In genomic region chr1:72951365-72951764, GRCm38 (mm10) we compare ENCODE assay signal across 16 mouse cellular contexts.
DNase-seq lines count a peak whose midpoint lies in the region; ATAC-seq and TF ChIP-seq lines count a peak whose summit lies in the region.
"Had no signal": no experiment of that assay in that cellular context is flagged by ENCODE, and none has a peak within 500 bp of the region (broad histone marks: within the 10 kb centered on the region; RNA-seq: fewer than 3 reads in every experiment).

No protein-coding gene starts in this region.

- no peaks in the 10 kb centered on the region for H3K36me3 ChIP-seq in hindbrain, embryonic 10.5 days
- H3K36me3 ChIP-seq in hindbrain, postnatal 0 days (ENCODE audit: insufficient read depth, low read length) = no peaks in the 10 kb centered on the region
- H3K36me3 ChIP-seq in myocyte (ENCODE audit: control insufficient read depth, insufficient read depth) = no peaks in the 10 kb centered on the region

- peak overlapping the region; percentile 78 for H3K27ac ChIP-seq in gastrocnemius, adult 2 months
- H3K27ac ChIP-seq in hindbrain, embryonic 10.5 days = peak overlapping the region; percentile 23; the same call in 1 of the 2 replicates
- H3K27ac ChIP-seq in hindbrain, postnatal 0 days = no peak overlapping the region
- H3K27ac ChIP-seq: forebrain, embryonic 13.5 days; hindbrain, embryonic 14.5 days had no signal

- H3K9me3 ChIP-seq in hindbrain, embryonic 10.5 days = no peaks in the 10 kb centered on the region
- no peaks in the 10 kb centered on the region for H3K9me3 ChIP-seq in hindbrain, postnatal 0 days (ENCODE audit: low read length)
- H3K9me3 ChIP-seq: forebrain, embryonic 13.5 days had no signal

- ATAC-seq in hindbrain, postnatal 0 days = no peak
- ATAC-seq: forebrain, embryonic 13.5 days; forebrain, postnatal 0 days had no signal

- no peak overlapping the region for H3ac ChIP-seq in myocyte (ENCODE audit: control insufficient read depth, insufficient read length)

- intact Hi-C loops in gastrocnemius, adult 2 months (cut with DNase I) = no loop called here

- no peak overlapping the region for H3K4me3 ChIP-seq in gastrocnemius, adult 2 months
- no peak overlapping the region for H3K4me3 ChIP-seq in hindbrain, embryonic 10.5 days
- no peak overlapping the region for H3K4me3 ChIP-seq in hindbrain, postnatal 0 days (ENCODE audit: low read length)
- H3K4me3 ChIP-seq in myocyte = no peak overlapping the region
- H3K4me3 ChIP-seq: forebrain, embryonic 13.5 days had no signal

- no peak for TF ChIP-seq POLR2A in myocyte (IDR thresholded peaks at IDR 0.05; ENCODE audit: insufficient read length, low read depth)

- peaks cover 7% of the 10 kb centered on the region for H3K4me1 ChIP-seq in hindbrain, embryonic 10.5 days (replicated peaks)
- no peaks in the 10 kb centered on the region for H3K4me1 ChIP-seq in hindbrain, postnatal 0 days (ENCODE audit: insufficient read depth, low read length)
- H3K4me1 ChIP-seq: forebrain, embryonic 13.5 days had no signal

- WGBS in hindbrain, embryonic 10.5 days = 85% methylated on average over 7 of the region's 7 CpGs
- WGBS in hindbrain, postnatal 0 days = 82% methylated on average over 7 of the region's 7 CpGs

- H3K27me3 ChIP-seq in hindbrain, embryonic 10.5 days (ENCODE audit: insufficient read depth, poor library complexity, severe bottlenecking) = no peaks in the 10 kb centered on the region
- H3K27me3 ChIP-seq in hindbrain, postnatal 0 days (ENCODE audit: insufficient read depth, low read length) = no peaks in the 10 kb centered on the region
- no peaks in the 10 kb centered on the region for H3K27me3 ChIP-seq in myocyte (ENCODE audit: control insufficient read depth, insufficient read depth, insufficient read length)

- peak; percentile 54 for DNase-seq in gastrocnemius, adult 2 months
- no peak for DNase-seq in gastrocnemius, postnatal 10 days
- DNase-seq in hindbrain, embryonic 10.5 days (ENCODE audit: low spot score) = no peak
- no peak for DNase-seq in hindbrain, postnatal 0 days (ENCODE audit: low spot score)
- peak; percentile 44 for DNase-seq in brain, adult 2 months (ENCODE audit: low read depth, low spot score)
- no peak for DNase-seq in adrenal gland, adult 18-20 months (ENCODE audit: low spot score in 2 of 2)
- DNase-seq: adrenal gland, adult 8-10 months; adrenal gland, postnatal 36 days; cerebellum, adult 11-12 months; cerebellum, postnatal 36 days; forebrain, postnatal 0 days; heart, postnatal 10 days; kidney, adult 2 months had no signal

- H3K4me2 ChIP-seq in hindbrain, postnatal 0 days (ENCODE audit: low read depth, low read length) = no peak overlapping the region
- peak overlapping the region; percentile 63 for H3K4me2 ChIP-seq in myocyte (ENCODE audit: low read depth)
- H3K4me2 ChIP-seq: forebrain, embryonic 13.5 days; hindbrain, embryonic 14.5 days had no signal

- TF ChIP-seq CTCF in gastrocnemius, adult 2 months (IDR thresholded peaks at IDR 0.05) = no peak
- no peak for TF ChIP-seq CTCF in hindbrain, postnatal 0 days (IDR thresholded peaks at IDR 0.05; ENCODE audit: low read depth)

- no peaks in the 10 kb centered on the region for H3K79me2 ChIP-seq in myocyte (ENCODE audit: control insufficient read depth, insufficient read depth)

- no peak overlapping the region for H3K9ac ChIP-seq in hindbrain, postnatal 0 days (replicated peaks; ENCODE audit: low read length)
- H3K9ac ChIP-seq: forebrain, embryonic 13.5 days; forebrain, postnatal 0 days; hindbrain, embryonic 14.5 days had no signal

TF ChIP-seq in myocyte, 11 proteins besides CTCF, POLR2A, EP300 and RAD21:
- no peak for TF ChIP-seq USF1 (IDR thresholded peaks at IDR 0.05; ENCODE audit: low read depth)
- TF ChIP-seq POLR2AphosphoS2 (IDR thresholded peaks at IDR 0.05; ENCODE audit: insufficient read length, low read depth) = no peak
- peak in 2 of 3 experiments; percentile 53 to 65 for TF ChIP-seq MYOD1 (IDR thresholded peaks at IDR 0.05; ENCODE audit: control insufficient read depth in 1 of 3, insufficient read length in 2 of 3, low read depth in 2 of 3)
- peak in 2 of 3 experiments; percentile 66 to 67 for TF ChIP-seq MYOG (IDR thresholded peaks at IDR 0.05; ENCODE audit: control insufficient read depth in 1 of 3, insufficient read depth in 1 of 3, insufficient read length in 2 of 3, low read depth in 2 of 3)
- TF ChIP-seq SRF (IDR thresholded peaks at IDR 0.05; ENCODE audit: control insufficient read depth, insufficient read length, low read depth) = no peak
- TF ChIP-seq CEBPB (IDR thresholded peaks at IDR 0.05; ENCODE audit: insufficient read depth, poor library complexity, severe bottlenecking) = peak; percentile 90
- no peak for TF ChIP-seq E2F4 (IDR thresholded peaks at IDR 0.05; ENCODE audit: insufficient read depth)
- peak; percentile 27 for TF ChIP-seq TCF12 (IDR thresholded peaks at IDR 0.05; ENCODE audit: insufficient read depth, poor library complexity, severe bottlenecking)

Comparison
In these comparisons a context has a peak if more than half of its experiments do, and no peak if none do; other contexts are left out.
1. DNase-seq: peak in gastrocnemius, adult 2 months (single experiment) and brain, adult 2 months (single experiment); none in gastrocnemius, postnatal 10 days (single experiment), hindbrain, embryonic 10.5 days (single experiment), hindbrain, postnatal 0 days (single experiment) and adrenal gland, adult 18-20 months (0 of 2).